Mouse (Mus musculus) hindbrain, embryonic 13.5 days (tissue): ENCODE results near the gene Tars2. TPM values are rescaled to one million over a fixed set of nuclear protein-coding genes. Genes with fewer than 3 reads are reported as not detected.

Source experiments
- ATAC-seq: fragments of 200-750 bp; cut with Nextera tagmentation; 2 replicates; pipeline ENCODE4 v1.8.0; 2017; ENCODE audit warnings: moderate TSS enrichment; ENCODE audit not compliant: low FRiP score
- H3K27ac ChIP-seq: fragments of 300-500 bp; sonication (generic); 2 replicates; pipeline ENCODE4 v1.5.1; 2015; ENCODE audit warnings: inconsistent platforms, mild to moderate bottlenecking, moderate library complexity
- H3K27me3 ChIP-seq: fragments of 300-500 bp; sonication (generic); 2 replicates; pipeline ENCODE4 v1.6.1; 2015; ENCODE audit warnings: mild to moderate bottlenecking, inconsistent platforms
- H3K36me3 ChIP-seq: fragments of 300-500 bp; sonication (generic); 2 replicates; pipeline ENCODE4 v1.6.1; 2015; ENCODE audit warnings: mild to moderate bottlenecking, inconsistent platforms
- H3K4me1 ChIP-seq: fragments of 300-500 bp; sonication (generic); replicated peaks from 2 replicates; pipeline ENCODE4 v1.6.1; 2015; ENCODE audit warnings: inconsistent platforms
- H3K4me2 ChIP-seq: fragments of 300-500 bp; sonication (generic); 2 replicates; pipeline ENCODE4 v1.6.1; 2015; ENCODE audit warnings: inconsistent platforms, mild to moderate bottlenecking, moderate library complexity
- H3K4me3 ChIP-seq: fragments of 300-500 bp; sonication (generic); 2 replicates; pipeline ENCODE4 v1.5.1; 2015; ENCODE audit warnings: mild to moderate bottlenecking, inconsistent platforms
- H3K9ac ChIP-seq: fragments of 300-500 bp; sonication (generic); 2 replicates; pipeline ENCODE4 v1.6.1; 2015; ENCODE audit warnings: mild to moderate bottlenecking, inconsistent platforms
- H3K9me3 ChIP-seq: fragments of 300-500 bp; sonication (generic); 2 replicates; pipeline ENCODE4 v1.6.1; 2016; ENCODE audit warnings: inconsistent platforms
- WGBS: fragments of 180-500 bp; shearing (Covaris S2); methylation state at CpG from one replicate; pipeline ENCODE4 v1.1.7; 2015; 5-methylcytosine and 5-hydroxymethylcytosine counted together
- polyA plus RNA-seq: library from polyadenylated mRNA; unstranded; fragments of >200 nt; fragmentation: Nextera tagmentation; extraction: Ambion mirVana; gene quantifications from 2 replicates; pipeline ENCODE4 v1.2.1, GENCODE M21; 2015

The Tars2 gene
- polyA plus RNA-seq, 1 experiment from 2014 or later, result 41.0 TPM

GRCm38 (mm10) chr3:95731802-95732201 lies 28.2 kb downstream of the Tars2 start:
- no peaks in the 10 kb centered on the region for H3K27me3 ChIP-seq
- no peak for ATAC-seq
- H3K9me3 ChIP-seq, result no peaks in the 10 kb centered on the region
- no peak overlapping the region for H3K27ac ChIP-seq
- no peak overlapping the region for H3K4me3 ChIP-seq
- peaks cover 34% of the 10 kb centered on the region for H3K36me3 ChIP-seq
- no peak overlapping the region for H3K4me2 ChIP-seq
- no peak overlapping the region for H3K9ac ChIP-seq
- 94% methylated on average over 4 of the region's 4 CpGs for WGBS
- no peaks in the 10 kb centered on the region for H3K4me1 ChIP-seq

DNA sequence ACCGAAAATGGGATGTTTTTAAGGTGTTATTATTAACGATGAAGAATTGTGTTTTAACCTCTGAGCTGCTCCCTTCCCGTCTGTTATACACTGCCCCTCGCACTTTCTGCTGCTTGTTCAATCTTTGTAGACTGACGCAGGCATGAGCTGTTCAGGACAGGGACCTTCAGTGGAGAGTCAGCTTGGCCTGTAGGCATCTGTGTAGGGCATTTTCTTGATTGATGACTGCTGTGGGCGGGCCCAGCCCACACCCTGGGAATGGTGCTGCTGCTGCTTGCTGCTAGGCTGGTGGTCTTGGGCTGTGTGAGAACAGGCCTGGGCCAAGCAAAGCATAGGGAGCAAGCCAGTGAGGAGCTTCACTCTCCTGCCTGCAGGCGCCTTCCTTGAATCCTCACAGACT lies 29.6 kb downstream of the Tars2 start:
- H3K4me2 ChIP-seq, result no peak overlapping the region
- H3K9me3 ChIP-seq, result no peaks in the 10 kb centered on the region
- H3K27ac ChIP-seq, result no peak overlapping the region
- H3K36me3 ChIP-seq, result peaks cover 20% of the 10 kb centered on the region
- no peak for ATAC-seq
- H3K27me3 ChIP-seq, result no peaks in the 10 kb centered on the region
- H3K4me1 ChIP-seq, result no peaks in the 10 kb centered on the region
- 79% methylated on average over 7 of the region's 7 CpGs for WGBS
- H3K9ac ChIP-seq, result no peak overlapping the region
- H3K4me3 ChIP-seq, result no peak overlapping the region

DNA sequence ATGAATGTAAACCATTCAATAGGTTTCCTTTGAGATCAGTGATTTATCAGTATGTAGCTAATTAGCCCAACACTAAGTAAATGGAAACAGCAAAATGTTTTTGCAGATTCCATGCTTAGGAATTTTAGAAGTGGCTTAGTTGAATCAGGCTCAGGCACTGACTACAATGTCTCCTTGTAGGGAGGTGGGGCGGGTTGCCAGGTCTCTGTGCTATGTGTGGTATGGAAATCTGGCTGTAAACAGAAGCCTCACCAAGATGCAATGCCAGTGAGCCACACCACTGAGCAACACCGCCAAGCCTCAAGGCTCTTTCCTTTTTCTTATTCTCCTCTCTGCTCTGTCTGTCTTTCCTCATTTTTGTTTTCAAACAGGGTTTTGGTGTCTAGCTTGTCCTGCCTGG lies 31.1 kb downstream of the Tars2 start:
- WGBS, result 85% methylated on average over 2 of the region's 2 CpGs

DNA sequence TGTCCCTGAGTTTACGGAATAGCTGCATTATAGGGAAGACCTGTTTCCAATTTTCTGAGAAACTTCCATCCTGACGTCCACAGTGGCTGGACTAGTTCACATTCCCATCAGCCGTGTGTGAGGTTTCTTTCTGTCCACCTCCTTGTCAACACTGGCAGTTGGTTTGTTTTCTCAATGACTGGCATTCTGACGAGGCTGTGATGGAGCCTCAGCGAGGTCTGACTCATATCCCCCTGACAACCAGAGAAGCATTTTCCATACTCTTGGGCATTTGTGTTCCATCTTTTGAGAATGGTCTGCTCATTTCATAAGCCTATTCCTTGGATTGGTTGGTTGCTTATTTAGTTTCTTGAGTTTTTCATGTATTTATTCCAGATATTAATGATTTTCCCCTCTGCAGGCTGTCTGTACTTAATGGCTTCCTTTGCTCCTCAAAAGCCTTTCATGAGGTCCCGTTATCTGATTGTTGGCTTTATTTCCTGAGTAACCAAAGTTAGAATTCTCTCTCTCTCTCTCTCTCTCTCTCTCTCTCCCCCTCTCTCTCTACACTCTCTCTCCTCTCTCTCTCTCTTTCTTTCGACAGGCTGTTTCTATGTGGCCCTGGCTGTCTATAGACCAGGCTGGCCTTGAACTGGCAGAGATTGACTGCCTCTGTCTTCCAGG lies 33.2 kb downstream of the Tars2 start:
- Histone ChIP-seq H3K9ac (no peak overlapping the region), H3K4me3 (no peak overlapping the region), H3K9me3 (no peaks in the 10 kb centered on the region), H3K36me3 (no peaks in the 10 kb centered on the region), H3K4me1 (no peaks in the 10 kb centered on the region), H3K27me3 (no peaks in the 10 kb centered on the region), H3K27ac (no peak overlapping the region), H3K4me2 (no peak overlapping the region)
- 78% methylated on average over 7 of the region's 7 CpGs for WGBS
- no peak for ATAC-seq

More for the DNA sequence above, 31.1 kb downstream of the Tars2 start:
- no peaks in the 10 kb centered on the region for H3K4me1 ChIP-seq
- H3K27ac ChIP-seq, result no peak overlapping the region
- H3K27me3 ChIP-seq, result no peaks in the 10 kb centered on the region
- no peak overlapping the region for H3K4me3 ChIP-seq
- no peak for ATAC-seq
- peaks cover 5% of the 10 kb centered on the region for H3K36me3 ChIP-seq
- H3K4me2 ChIP-seq, result no peak overlapping the region
- no peak overlapping the region for H3K9ac ChIP-seq
- no peaks in the 10 kb centered on the region for H3K9me3 ChIP-seq

GRCm38 (mm10) chr3:95725863-95726262 lies 34.1 kb downstream of the Tars2 start:
- Histone ChIP-seq H3K27ac (no peak overlapping the region), H3K4me2 (no peak overlapping the region), H3K4me3 (no peak overlapping the region), H3K9ac (no peak overlapping the region), H3K4me1 (no peaks in the 10 kb centered on the region), H3K36me3 (no peaks in the 10 kb centered on the region), H3K27me3 (no peaks in the 10 kb centered on the region), H3K9me3 (no peaks in the 10 kb centered on the region)
- 86% methylated on average over 7 of the region's 7 CpGs for WGBS
- ATAC-seq, result no peak

- no peak overlapping the region for H3K4me2 ChIP-seq
- no peak overlapping the region for H3K4me3 ChIP-seq
- H3K9me3 ChIP-seq, result no peaks in the 10 kb centered on the region
- no peak for ATAC-seq
- no peaks in the 10 kb centered on the region for H3K36me3 ChIP-seq
- H3K4me1 ChIP-seq, result no peaks in the 10 kb centered on the region
- no peak overlapping the region for H3K27ac ChIP-seq
- no peak overlapping the region for H3K9ac ChIP-seq
- H3K27me3 ChIP-seq, result no peaks in the 10 kb centered on the region
- WGBS, result 87% methylated on average over 3 of the region's 3 CpGs
Measured at GRCm38 (mm10) chr3:95722386-95722785, 37.6 kb downstream of the Tars2 start.

DNA sequence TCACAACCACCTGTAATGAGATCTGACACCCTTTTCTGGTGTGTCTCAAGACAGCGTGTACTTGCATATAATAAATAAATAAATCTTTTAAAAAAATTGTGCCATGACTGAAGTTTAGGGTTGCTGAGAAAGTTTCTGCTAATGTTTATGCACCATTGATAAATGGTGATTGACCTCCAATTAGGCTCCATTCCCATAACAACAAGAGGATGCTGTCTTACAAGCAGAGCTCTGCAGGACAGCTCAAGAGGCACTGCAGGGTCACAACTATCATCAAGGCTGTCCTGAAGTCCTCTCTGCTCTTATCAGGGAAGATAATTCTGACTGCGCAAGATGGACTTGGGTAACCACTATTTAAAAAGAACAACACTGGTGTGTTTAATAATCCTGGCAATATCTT lies 41.9 kb downstream of the Tars2 start:
- Histone ChIP-seq H3K36me3 (no peaks in the 10 kb centered on the region), H3K9ac (no peak overlapping the region), H3K27ac (no peak overlapping the region), H3K27me3 (no peaks in the 10 kb centered on the region), H3K4me3 (no peak overlapping the region), H3K4me2 (no peak overlapping the region), H3K9me3 (0 out of 2 replicates have a peak, but pooled peaks cover under 1% of the 10 kb centered on the region), H3K4me1 (no peaks in the 10 kb centered on the region)
- WGBS, result 89% methylated on average over 2 of the region's 2 CpGs
- ATAC-seq, result no peak

GRCm38 (mm10) chr3:95716075-95716474 lies 43.9 kb downstream of the Tars2 start:
- H3K4me1 ChIP-seq, result no peaks in the 10 kb centered on the region
- H3K4me3 ChIP-seq, result no peak overlapping the region
- H3K36me3 ChIP-seq, result peaks cover 7% of the 10 kb centered on the region; the same call in 1 of the 2 replicates
- H3K9ac ChIP-seq, result no peak overlapping the region
- H3K27ac ChIP-seq, result no peak overlapping the region
- peaks cover 7% of the 10 kb centered on the region for H3K9me3 ChIP-seq
- H3K4me2 ChIP-seq, result no peak overlapping the region
- H3K27me3 ChIP-seq, result no peaks in the 10 kb centered on the region
- no peak for ATAC-seq
- WGBS, result 84% methylated on average over 1 of the region's 1 CpGs

GRCm38 (mm10) chr3:95709967-95710366 lies 50.0 kb downstream of the Tars2 start:
- Histone ChIP-seq H3K27me3 (no peaks in the 10 kb centered on the region), H3K27ac (no peak overlapping the region), H3K9ac (no peak overlapping the region), H3K4me1 (no peaks in the 10 kb centered on the region), H3K36me3 (peaks cover 7% of the 10 kb centered on the region; the same call in 1 of the 2 replicates), H3K4me3 (no peak overlapping the region), H3K4me2 (no peak overlapping the region), H3K9me3 (peaks cover 7% of the 10 kb centered on the region)
- no peak for ATAC-seq

DNA sequence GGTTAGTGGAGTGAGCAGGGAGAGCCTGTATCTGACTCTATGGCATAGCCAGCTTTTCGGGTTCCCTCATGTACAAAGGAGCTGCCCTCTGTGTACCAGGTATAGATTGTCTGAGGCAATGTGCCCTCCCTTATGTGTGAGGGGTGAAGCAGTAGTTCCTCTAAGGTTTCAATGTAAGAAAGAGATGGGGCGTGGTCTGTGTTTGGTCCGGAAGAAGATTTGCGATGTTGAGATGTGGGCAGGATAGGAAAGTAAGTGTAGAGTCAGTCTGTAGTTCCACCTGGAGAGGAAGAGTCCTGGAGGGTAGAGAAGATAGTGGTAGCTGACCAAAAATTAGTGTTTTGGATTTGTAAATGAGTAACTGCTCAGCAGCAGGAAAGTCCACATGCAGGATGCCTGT lies 51.0 kb downstream of the Tars2 start:
- over 99% methylated on average over 4 of the region's 4 CpGs for WGBS
- Histone ChIP-seq H3K9ac (no peak overlapping the region), H3K9me3 (peaks cover 7% of the 10 kb centered on the region), H3K4me3 (no peak overlapping the region), H3K36me3 (peaks cover 7% of the 10 kb centered on the region; the same call in 1 of the 2 replicates), H3K27ac (no peak overlapping the region), H3K4me1 (no peaks in the 10 kb centered on the region), H3K27me3 (no peaks in the 10 kb centered on the region), H3K4me2 (no peak overlapping the region)
- no peak for ATAC-seq

DNA sequence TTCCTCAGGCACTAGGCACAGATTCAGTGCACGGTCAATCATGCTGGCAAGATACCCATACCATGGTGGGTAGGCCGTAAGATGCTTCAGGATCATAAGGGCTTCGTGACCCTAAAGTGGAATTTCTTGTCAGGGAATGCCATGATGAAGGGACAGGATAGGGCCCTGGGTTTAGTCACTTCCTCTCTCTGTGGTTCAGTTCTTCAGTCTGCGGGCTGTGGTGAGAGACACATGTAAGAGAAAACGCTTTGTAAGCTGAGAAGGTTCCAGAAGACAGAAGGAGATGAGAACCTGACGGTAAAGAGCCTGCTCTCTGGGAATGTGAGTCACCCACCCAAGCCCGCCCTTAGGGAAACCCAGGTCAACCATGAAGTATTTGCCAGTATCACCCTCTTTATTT lies 52.5 kb downstream of the Tars2 start:
- Histone ChIP-seq H3K4me2 (no peak overlapping the region), H3K36me3 (0 out of 2 replicates have a peak, but pooled peaks cover under 1% of the 10 kb centered on the region), H3K9me3 (peaks cover under 1% of the 10 kb centered on the region; the same call in 1 of the 2 replicates), H3K4me1 (no peaks in the 10 kb centered on the region), H3K27ac (no peak overlapping the region), H3K4me3 (no peak overlapping the region), H3K9ac (no peak overlapping the region), H3K27me3 (no peaks in the 10 kb centered on the region)
- 93% methylated on average over 7 of the region's 7 CpGs for WGBS
- no peak for ATAC-seq

GRCm38 (mm10) chr3:95706273-95706672 lies 53.7 kb downstream of the Tars2 start:
- H3K27me3 ChIP-seq, result no peaks in the 10 kb centered on the region
- peaks cover 11% of the 10 kb centered on the region for H3K4me1 ChIP-seq
- H3K4me2 ChIP-seq, result no peak overlapping the region
- H3K36me3 ChIP-seq, result no peaks in the 10 kb centered on the region
- no peak overlapping the region for H3K4me3 ChIP-seq
- H3K9ac ChIP-seq, result no peak overlapping the region
- H3K27ac ChIP-seq, result no peak overlapping the region
- no peaks in the 10 kb centered on the region for H3K9me3 ChIP-seq
- 87% methylated on average over 4 of the region's 4 CpGs for WGBS
- ATAC-seq, result no peak

GRCm38 (mm10) chr3:95704612-95705011 lies 55.4 kb downstream of the Tars2 start:
- Histone ChIP-seq H3K27ac (no peak overlapping the region), H3K9ac (no peak overlapping the region), H3K4me3 (no peak overlapping the region), H3K27me3 (no peaks in the 10 kb centered on the region), H3K36me3 (no peaks in the 10 kb centered on the region), H3K4me1 (peaks cover 24% of the 10 kb centered on the region), H3K9me3 (no peaks in the 10 kb centered on the region), H3K4me2 (no peak overlapping the region)
- no peak for ATAC-seq
- WGBS, result 94% methylated on average over 4 of the region's 4 CpGs
